Mouse (Mus musculus) ES-Bruce4 (cell line): Measurements from ENCODE around the gene Cdh23.

ENCODE experiments used
- CTCF ChIP-seq: IDR thresholded peaks from one replicate; pipeline ENCODE4 v1.8.1; 2011; ENCODE audit warnings: low read depth, low read length
- POLR2A ChIP-seq: IDR thresholded peaks from one replicate; pipeline ENCODE4 v1.8.1; 2011; ENCODE audit warnings: low read length; ENCODE audit not compliant: insufficient read depth

DNA sequence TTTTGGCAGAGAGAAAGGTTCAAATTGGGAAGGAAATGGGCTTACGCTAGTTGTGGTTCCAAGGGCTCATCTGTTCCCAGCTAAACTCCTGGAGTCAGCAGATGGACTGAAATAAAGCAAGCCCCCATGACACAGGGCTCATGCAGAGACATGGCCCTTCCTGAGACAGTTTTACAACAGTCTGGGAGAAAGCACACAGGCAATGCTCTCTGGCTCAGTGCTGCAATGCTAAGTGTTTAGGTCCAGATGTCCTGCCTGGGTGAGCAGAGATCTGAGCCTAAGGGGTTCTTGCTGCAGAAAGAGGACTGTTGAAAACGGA lies 334.0 kb downstream of the Cdh23 start:
- TF ChIP-seq CTCF (no peak), POLR2A (no peak)
